Mouse (Mus musculus) heart, postnatal 25 days (tissue): Measurements from ENCODE around the gene Zfp770. TPM values are rescaled to one million over a fixed set of nuclear protein-coding genes. Genes with fewer than 3 reads are reported as not detected.
A peak's percentile ranks its signal among the peaks of the same experiment; 100 is the strongest.
"Not testable (repeated sequence)": the region's sequence is repeated elsewhere in the genome, so short reads cannot be mapped to it uniquely, and the experiment has no call there.

Experiments used
- DNase-seq: peaks from one replicate; pipeline ENCODE4 v3.0.0; 2022; ENCODE audit warnings: low spot score
- intact Hi-C: fragments of 180-260 bp; cut with DNase I; formaldehyde crosslinking; loops from one replicate; pipeline ENCODE4 v1.15.1; 2025
- total RNA-seq, 2 experiments: library from RNA; stranded (reverse); gene quantifications; 2 replicates each; pipeline ENCODE4 v1.2.3; 2021

The Zfp770 gene
- total RNA-seq, result 10 to 100 TPM; 15.2 to 16.2 TPM

DNA sequence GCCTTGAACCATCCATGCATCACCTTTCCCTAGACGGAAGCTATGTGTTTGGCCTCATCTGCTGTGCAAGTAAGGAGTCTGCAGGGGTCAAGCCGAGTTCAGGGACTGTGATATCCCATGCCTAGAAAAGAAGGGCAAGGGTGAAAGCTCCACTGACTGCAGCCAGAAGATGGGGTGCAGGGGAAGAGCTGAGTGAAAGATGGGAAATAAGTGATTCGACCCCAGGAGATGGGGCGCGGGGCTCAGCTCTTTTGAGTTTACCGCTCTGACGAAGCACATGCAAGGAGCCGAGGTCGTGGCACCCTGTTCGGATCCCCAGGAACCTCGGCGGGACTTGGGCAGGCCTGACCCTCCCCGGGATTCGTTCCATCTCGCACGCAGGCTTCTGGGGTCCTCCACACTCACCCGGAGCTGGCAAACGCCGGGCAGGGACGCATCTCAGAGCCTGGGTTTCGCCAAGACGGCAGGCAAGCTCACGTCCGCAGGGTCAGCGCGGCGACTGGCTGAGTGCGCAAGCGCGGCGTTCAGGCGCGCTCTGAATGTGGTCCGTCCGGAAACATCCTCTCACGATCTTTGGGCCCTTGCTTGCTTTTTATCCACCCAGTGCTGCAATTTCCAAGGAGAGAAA is at the start of gene Zfp770:
Gene Zfp770, minus strand, starts transcription at position 538 of the 628 bp plus-strand sequence.
- peak; percentile 58 for DNase-seq
- intact Hi-C loops, result no loop called here

DNA sequence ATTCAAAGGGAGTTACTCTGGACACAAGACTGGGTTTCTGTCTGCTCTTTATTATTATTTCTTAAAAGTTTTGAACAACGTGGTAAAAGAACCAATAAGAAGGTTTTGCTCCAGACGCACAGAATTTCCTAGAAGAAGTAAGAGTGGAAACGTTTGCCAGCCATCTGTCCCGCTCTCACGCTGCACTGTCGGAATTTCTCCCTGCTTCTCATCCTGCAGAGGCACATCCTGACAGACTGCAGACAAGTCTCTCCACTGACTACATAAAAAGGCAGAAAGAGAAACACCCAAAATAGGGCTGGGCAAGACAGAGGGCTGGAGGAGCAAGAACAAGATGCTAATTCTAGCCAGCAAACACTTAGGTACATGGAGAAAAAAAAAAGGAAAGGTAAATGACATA is 48.2 kb upstream of the Zfp770 start:
- intact Hi-C loops, result no loop called here
- DNase-seq, result no peak

DNA sequence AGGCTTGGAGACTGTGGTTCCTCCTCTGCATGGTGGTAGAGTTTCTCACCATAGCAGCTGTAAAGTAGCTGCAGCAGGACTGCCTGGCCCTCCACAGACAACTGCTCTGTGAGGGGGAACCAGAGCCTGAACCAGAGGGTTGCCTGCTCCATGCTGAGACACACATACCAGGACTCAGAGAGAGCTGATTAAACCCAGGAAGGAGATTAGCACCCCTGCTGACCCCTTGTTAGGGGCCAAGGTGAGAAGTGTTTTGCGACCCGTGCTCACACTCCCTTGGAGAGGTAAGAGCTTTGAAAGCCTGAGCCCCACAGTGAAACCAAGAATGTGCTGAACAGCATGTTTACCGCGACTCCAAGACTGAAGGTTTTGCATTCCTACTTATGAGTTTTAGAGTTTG is 36.4 kb upstream of the Zfp770 start:
- intact Hi-C loops, result no loop called here
- DNase-seq, result no peak

DNA sequence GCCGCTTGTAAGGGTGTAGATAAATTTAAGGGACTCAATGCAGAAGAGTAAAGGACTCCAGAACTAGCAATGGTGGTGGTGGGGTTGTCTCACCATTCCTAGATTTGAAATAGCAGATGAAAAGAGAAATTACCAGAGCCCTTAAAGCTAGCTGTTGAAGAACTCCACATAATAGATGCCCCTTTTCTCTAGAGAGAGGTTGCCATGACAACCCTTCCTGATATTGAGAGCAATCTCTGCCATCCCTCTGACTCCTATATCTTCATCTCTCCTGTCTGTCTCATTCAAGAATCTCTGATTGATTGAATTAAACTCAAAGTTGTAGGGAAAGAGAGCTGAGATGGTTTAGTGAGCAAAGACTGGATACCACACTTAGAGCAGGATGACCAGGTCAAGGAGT is 35.3 kb upstream of the Zfp770 start:
- intact Hi-C loops, result no loop called here
- DNase-seq, result no peak

DNA sequence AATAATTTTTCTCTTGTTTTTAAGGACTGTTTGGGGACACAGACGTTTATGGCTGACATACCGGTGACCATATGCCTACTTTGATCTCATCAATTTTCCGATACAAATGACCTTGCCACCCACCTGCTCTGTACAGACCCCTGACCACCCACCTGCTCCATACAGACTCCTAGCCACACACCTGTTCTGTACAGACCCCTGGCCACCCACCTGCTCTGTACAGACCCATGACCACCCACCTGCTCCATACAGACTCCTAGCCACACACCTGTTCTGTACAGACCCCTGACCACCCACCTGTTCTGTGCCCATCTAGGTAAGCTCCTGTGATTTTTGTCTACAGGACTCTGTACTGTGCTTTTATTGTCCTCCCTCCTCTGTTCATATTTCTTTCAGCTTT is 34.3 kb upstream of the Zfp770 start:
- intact Hi-C loops, result no loop called here
- no peak for DNase-seq

DNA sequence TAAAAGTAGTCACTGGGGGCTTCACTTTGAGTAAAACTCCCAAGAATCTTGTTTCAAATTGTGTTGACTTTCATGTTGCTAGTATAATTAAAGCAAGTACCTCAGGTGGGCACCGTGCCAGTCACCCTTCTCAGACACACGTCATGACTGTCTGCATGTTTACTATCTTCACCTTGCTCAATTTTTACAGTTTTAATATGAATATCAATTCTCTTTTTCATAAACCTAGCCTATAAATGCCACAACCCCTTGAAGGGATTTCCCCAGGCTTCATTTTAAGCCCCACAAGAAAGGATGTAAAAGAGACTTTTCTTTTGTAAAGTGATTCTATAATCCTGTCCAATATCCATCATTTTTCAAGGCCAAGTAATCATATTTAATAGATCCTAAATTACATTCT is 30.0 kb upstream of the Zfp770 start:
- intact Hi-C loops, result no loop called here
- no peak for DNase-seq

DNA sequence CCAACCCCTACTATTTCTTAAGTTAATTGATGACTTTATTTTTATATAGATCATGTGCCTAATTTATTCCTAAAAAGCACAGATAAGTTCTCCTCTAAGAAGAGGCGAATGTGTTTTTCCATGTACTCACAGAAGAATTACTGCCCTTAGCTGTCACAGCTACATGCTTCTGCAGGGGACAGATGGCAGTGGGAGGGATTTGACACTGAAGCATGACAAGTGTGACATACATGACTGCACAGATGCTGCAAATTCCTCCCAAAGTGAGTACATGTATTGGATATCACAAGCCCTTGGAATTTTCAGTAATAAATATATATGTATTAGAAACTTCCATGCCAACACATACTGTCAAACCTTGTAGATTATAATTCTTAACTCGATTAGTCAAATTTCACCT is 27.4 kb upstream of the Zfp770 start:
- DNase-seq, result no peak
- intact Hi-C loops, result no loop called here

DNA sequence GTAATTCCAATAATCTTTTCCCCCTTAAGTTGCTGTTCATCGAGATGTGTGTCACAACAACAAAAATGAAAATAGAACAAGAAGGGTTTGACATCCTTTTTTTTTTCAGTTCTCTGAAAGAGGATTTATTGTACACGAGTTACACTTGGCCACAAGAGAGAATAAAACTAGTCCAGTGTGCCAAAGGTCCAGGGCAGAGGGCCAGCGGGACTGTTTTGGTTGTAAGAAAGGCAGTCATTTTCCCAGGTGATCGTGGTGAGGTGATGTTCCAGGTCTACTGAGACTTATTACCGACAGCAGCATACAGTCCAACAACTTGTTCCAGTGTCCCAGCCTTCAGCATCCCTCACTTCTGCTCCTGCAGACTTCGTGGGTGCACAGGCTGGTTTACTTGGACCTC is 3.8 kb upstream of the Zfp770 start:
- intact Hi-C loops, result no loop called here
- DNase-seq, result no peak

DNA sequence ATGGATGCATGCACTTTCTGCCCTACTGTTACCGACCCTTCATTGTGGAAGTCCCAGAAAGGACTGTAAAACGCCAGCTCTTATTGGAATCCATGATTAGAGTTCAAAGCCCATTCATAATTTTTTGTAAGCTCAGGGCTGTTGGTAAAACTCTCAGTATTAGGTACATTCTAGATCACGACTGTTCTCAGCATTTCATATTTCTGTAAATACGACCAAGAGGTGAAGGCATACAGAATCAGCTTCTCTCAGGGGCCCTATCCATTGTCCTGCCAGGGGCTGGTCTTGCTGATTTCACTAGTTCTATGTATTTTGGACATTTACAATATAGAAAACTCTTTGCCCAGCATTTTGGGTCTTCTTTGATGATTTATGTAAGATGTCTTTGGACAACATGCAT is 305 bp upstream of the Zfp770 start:
- no peak for DNase-seq
- intact Hi-C loops, result no loop called here

DNA sequence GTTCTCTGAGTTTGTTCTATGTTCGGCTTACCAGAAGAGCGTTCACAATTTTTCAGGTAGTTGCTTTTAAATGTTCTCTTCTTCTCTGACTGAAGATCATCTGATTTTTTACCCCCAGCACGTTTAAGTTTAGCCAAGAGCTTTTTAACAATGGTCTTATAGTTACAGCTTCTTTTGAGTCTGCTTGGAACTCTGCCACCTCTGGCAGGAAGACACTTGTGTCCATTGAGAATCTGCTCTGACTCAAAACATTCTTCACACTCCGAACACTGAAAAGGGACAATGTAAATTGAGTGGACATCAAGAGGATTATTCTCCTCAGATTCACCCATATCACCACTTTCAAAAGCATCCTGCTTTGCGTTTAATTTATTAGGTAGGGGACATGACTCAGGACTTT is 4.8 kb downstream of the Zfp770 start:
- intact Hi-C loops, result no loop called here
- no peak for DNase-seq

DNA sequence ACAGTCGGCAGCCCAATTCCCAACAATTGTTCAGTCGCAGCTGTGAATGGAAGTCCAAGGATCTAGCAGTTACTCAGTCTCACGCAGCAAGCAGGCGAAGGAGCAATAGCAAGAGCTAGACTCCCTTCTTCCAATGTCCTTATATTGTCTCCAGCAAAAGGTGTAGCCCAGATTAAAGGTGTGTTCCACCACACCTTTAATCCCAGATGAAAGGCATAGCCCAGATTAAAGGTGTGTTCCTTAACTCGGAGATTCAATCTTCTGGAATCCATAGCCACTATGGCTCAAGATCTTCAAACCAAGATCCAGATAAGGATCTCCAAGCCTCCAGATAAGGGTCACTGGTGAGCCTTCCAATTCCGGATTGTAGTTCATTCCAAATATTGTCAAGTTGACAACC is 14.3 kb downstream of the Zfp770 start, which contains the start of gene Aqr:
Gene Aqr, minus strand, starts transcription at position 101 of the 400 bp plus-strand sequence.
- DNase-seq, intact Hi-C loops: not testable (repeated sequence)

DNA sequence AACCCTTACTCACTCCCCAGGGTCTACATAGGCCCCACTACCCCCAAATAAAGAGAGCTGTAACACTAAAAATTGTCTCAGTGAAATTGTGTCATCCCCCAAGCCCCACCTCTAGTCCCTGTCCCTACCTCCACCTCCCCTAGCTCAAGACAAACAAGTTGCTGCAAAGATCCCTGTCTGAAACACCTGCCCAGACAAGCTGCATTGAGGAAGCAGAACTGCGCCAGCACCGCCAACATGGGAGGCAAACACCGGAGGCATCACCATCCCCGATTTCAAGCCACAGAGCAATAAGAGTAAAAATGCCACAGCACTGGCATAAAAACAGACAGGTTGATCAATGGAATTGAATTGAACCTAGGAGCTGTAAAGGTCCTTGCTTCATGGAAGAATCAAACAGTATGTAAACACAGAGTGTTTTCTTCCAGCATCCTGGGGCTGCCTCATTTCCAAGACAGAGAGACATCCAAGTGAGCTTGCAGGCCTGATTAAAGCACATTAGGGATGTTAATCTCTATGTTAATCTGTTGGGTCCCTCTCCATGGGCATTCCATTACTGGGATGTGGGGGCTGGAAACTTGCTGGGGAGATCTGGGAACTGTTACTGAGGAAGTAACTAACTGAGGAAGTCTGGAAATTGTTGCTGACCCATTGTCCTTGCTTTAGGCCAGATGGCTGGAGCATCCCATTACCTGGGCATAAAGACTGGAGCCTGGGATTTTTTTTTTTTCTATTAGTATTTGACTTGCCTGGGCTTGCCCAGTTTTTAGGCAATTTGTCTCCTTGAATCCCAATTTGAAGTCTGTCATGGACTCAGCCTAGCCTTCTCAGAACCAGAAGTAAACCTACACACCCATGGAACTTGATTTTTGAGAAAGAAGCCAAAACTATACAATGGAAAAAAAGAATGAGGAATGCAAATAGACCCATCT is 23.2 kb downstream of the Zfp770 start:
- intact Hi-C loops, result no loop called here
- no peak for DNase-seq

DNA sequence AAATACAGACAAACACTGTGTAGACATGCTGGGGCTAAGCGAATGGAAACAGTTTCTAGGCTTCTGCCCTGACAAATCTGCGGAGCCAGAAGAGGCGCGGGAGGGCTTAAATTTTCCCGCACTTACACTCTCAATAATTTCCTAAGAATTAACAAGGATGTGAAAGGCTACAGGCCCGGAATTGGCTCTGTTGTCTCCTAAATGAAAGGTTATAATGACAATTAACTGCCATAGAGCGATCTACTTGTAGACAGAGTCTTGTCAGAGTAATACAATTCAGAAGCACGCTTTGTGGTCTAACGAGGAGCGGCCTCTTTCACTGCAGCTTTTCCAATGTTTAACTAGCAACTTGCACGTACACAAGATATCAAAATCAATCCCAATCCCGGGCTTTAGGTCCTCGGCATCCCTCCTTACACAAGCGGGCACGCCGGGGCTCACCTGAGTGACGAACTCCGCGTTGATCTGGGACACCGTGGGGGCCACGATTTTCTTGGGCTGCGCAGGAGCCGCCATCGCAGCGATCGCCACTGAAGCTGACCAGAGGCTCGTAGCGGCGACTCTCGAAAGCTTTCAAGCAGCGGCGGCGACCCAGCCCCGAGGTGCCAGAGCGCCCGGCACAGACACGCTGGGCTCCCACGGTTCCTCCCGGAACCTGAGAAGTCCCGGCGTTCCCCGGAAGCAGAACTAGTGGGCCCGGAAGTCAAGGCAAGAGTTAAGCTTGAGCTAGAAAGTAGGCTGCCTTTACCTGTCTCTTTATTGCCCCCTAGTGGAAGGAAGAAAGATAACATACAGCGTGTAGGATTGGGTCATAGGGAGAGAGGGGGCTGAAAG is 26.4 kb downstream of the Zfp770 start:
- peak; percentile 53 for DNase-seq
- intact Hi-C loops, result no loop called here

DNA sequence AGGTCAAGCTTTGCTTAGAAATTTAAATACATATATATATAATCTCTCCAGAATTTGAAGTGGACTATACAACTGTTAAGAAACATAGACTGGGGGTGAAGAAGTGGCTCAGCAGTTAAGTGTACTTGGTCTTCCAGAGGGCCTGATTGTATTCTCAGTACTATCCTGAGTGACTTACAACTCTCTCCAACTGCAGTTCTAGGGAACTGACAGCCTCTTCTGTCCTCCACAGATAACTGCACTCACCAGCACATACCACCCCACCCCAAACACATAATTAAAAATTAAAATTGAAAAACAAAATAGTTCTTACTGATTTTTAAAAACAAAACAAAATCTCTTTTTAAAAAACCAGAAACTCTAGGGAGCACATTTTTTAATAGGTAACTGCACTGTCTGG is 28.0 kb downstream of the Zfp770 start:
- intact Hi-C loops, result no loop called here
- DNase-seq, result no peak

DNA sequence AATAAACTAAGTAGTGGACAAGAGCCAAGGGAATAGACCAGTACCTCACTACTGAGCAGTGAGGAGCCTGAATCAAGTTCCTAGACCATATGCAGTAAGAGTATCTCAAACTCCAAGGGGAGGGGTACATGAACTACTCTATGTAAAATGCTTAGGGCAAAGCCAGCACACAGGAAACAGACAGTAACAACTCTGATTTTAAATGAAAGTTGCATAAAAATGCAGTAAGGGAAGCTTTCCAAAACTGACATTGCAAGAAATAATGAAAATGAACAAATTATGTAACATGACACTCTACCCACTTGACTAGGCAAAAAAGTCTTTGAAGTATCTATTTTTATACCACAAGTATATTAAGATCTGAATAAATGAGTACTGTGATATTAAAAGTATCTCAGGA is 33.4 kb downstream of the Zfp770 start:
- no peak for DNase-seq
- intact Hi-C loops, result no loop called here

DNA sequence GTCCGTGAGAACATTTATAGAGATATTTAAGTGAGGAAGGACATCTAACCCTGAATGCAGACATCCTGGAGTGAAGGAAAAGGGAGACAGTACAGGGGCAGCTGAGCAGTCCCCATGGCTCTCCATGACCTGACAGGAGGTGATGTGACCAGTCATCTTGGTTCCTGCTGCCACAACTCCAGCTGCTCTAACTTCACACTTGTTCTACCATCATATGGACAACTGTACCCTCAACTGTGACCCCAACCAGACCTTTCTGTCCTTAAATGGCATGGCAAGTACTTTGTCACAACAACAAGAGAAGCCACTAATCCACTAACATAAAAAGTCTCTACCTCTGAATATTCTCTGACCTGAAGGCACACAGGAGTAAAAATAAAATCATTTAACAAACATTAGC is 39.3 kb downstream of the Zfp770 start:
- intact Hi-C loops, result no loop called here

DNA sequence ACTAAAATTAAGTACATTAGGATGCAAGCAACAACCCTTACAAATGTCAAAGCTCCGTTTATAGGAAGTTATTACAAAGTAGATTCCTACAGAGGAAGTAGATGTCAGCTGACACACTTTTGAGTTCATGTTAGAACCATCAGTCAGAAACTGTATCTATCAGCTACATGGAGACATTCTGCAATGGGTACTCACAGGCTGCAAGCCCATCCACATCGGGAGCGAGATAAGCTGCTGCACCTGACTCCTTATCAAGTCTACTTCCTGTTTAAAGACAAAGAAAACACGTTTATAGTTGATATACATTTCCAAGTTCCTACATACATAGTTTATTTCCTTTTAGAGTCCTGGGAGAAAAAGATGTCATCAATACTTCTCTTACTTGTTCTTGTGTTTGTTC is 43.9 kb downstream of the Zfp770 start:
- intact Hi-C loops, result no loop called here
- DNase-seq, result no peak

More for the DNA sequence above, 39.3 kb downstream of the Zfp770 start:
- no peak for DNase-seq

DNA sequence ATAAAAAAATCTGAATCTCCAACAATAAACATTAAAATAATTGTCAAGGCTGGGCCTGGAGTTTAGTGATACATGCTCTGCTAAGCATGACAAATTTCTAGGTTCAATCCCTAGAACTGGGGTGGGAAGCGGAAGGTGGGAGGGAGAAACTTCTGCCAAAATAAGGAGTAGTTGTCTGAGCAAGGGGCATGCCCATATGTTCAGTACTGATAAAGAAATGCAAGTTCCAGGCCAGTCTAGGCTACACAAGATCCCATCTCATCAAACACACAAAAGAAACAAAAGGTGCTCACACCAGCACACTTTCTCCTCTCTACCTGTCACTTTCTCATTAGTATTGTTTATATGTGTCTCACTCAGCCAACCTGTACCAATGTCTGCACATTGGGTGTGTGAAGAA is 44.6 kb downstream of the Zfp770 start:
- no peak for DNase-seq

DNA sequence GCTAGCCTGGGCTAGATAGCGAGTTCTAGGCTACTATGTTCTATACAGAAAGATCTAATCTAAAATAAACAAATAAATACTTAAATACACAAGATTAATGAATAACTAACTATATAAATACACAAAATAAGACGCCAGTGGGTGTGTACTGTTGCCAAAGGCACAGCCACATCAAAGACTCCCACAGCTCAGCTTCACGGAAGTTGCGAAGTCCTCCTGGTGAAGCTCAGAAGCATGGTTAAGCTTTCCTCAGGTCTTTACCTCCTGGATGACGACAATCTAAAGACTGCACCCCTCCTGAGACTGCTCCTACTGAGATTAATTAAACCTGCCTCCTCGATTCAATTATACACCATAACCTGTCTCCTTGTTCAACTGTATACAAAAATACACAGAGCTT is 48.0 kb downstream of the Zfp770 start:
- intact Hi-C loops, result no loop called here
- DNase-seq, result no peak

More for the DNA sequence above, 44.6 kb downstream of the Zfp770 start:
- intact Hi-C loops, result no loop called here

DNA sequence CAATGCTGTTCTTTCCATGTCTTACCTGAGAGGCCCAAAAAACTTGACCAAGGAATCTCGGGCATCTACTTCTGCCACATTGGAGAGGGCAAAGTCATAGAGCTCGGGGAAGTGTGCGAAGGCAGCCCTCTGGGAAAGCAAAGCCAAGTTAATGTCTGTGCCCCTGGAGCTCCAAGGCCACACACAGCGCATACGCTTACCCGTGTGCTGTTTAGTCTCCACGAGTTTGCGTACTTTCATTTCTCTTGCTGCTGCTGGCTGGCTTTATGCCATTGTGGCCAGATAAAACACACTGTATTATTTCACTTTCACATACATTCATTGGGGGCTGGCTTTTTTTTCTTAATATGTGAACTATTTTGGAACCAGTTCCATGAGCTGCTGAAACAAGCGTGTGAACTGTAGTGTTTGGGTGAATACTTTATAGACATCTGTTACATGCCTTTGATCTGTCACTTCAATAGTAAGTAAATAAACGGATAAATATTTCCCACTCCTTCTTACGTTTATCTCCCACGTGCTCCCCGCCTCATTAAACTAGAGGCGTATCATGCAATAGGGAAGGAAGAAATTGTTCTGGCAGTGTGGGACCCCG is 54.3 kb downstream of the Zfp770 start:
- no peak for DNase-seq
- intact Hi-C loops, result loop anchor here (1.0 to 5.0 kb wide), 2 partner anchors 180 to 280 kb away; no protein-coding TSS in a partner anchor
